Mouse (Mus musculus): ENCODE results near the gene Dclre1a. TPM values are rescaled to one million over a fixed set of nuclear protein-coding genes. Genes with fewer than 3 reads are reported as not detected.
A peak's percentile ranks its signal among the peaks of the same experiment; 100 is the strongest.
"Not testable (repeated sequence)": the region's sequence is repeated elsewhere in the genome, so short reads cannot be mapped to it uniquely, and the experiment has no call there.

Gene Dclre1a
- polyA plus RNA-seq, 1 experiment from 2014 or later: 23.1 TPM

GRCm38 (mm10) chr19:56548230-56549032 lies 409 bp upstream of the Dclre1a start, which contains the start of gene Nhlrc2:
Gene Nhlrc2, plus strand, starts transcription at chr19:56548261.
- WGBS: under 1% methylated on average over 69 of the region's 69 CpGs
- peaks cover 33% of the 10 kb centered on the region for H3K36me3 ChIP-seq
- H3K4me3 ChIP-seq (replicated peaks): peak within 1 kb of the TSS; percentile 89
- peaks cover 13% of the 10 kb centered on the region for H3K4me1 ChIP-seq (replicated peaks)
- no peaks in the 10 kb centered on the region for H3K27me3 ChIP-seq
- no peaks in the 10 kb centered on the region for H3K9me3 ChIP-seq
- ATAC-seq (ENCODE audit: insufficient number of reproducible peaks, insufficient read depth, low FRiP score, low TSS enrichment, low read depth): peak; percentile 89
- peak within 1 kb of the TSS; percentile 93 for H3K9ac ChIP-seq (replicated peaks)
- H3K4me2 ChIP-seq: peak within 1 kb of the TSS; percentile 76
- H3K27ac ChIP-seq: peak within 1 kb of the TSS; percentile 99

GRCm38 (mm10) chr19:56546031-56546430 lies 2.0 kb downstream of the Dclre1a start:
- H3K9me3 ChIP-seq: no peaks in the 10 kb centered on the region
- H3K4me2 ChIP-seq: no peak overlapping the region
- no peak for ATAC-seq (ENCODE audit: insufficient number of reproducible peaks, insufficient read depth, low FRiP score, low TSS enrichment, low read depth)
- H3K27me3 ChIP-seq: no peaks in the 10 kb centered on the region
- H3K4me3 ChIP-seq (replicated peaks): no peak overlapping the region
- H3K36me3 ChIP-seq: peaks cover 31% of the 10 kb centered on the region
- peaks cover 13% of the 10 kb centered on the region for H3K4me1 ChIP-seq (replicated peaks)
- no peak overlapping the region for H3K27ac ChIP-seq
- no peak overlapping the region for H3K9ac ChIP-seq (replicated peaks)

- ATAC-seq (ENCODE audit: insufficient number of reproducible peaks, insufficient read depth, low FRiP score, low TSS enrichment, low read depth): no peak
- H3K4me2 ChIP-seq: no peak overlapping the region
- H3K4me1 ChIP-seq (replicated peaks): peaks cover 11% of the 10 kb centered on the region
- H3K36me3 ChIP-seq: peaks cover 40% of the 10 kb centered on the region
- no peak overlapping the region for H3K9ac ChIP-seq (replicated peaks)
- H3K27me3 ChIP-seq: no peaks in the 10 kb centered on the region
- WGBS: 91% methylated on average over 13 of the region's 13 CpGs
- H3K4me3 ChIP-seq (replicated peaks): no peak overlapping the region
- H3K9me3 ChIP-seq: no peaks in the 10 kb centered on the region
- H3K27ac ChIP-seq: no peak overlapping the region
Observed at GRCm38 (mm10) chr19:56544681-56545388, 3.2 kb downstream of the Dclre1a start.

- H3K9me3 ChIP-seq: no peaks in the 10 kb centered on the region
- no peak overlapping the region for H3K27ac ChIP-seq
- 87% methylated on average over 12 of the region's 12 CpGs for WGBS
- H3K36me3 ChIP-seq: peaks cover 45% of the 10 kb centered on the region
- H3K4me3 ChIP-seq (replicated peaks): no peak overlapping the region
- H3K4me1 ChIP-seq (replicated peaks): peaks cover 4% of the 10 kb centered on the region; the same call in 1 of the 2 replicates
- no peak for ATAC-seq (ENCODE audit: insufficient number of reproducible peaks, insufficient read depth, low FRiP score, low TSS enrichment, low read depth)
- no peak overlapping the region for H3K4me2 ChIP-seq
- H3K9ac ChIP-seq (replicated peaks): no peak overlapping the region
- H3K27me3 ChIP-seq: no peaks in the 10 kb centered on the region
Observed at GRCm38 (mm10) chr19:56543320-56543719, 4.7 kb downstream of the Dclre1a start.

- peaks cover 43% of the 10 kb centered on the region for H3K36me3 ChIP-seq
- no peaks in the 10 kb centered on the region for H3K4me1 ChIP-seq (replicated peaks)
- no peaks in the 10 kb centered on the region for H3K27me3 ChIP-seq
- H3K27ac ChIP-seq: no peak overlapping the region
- no peak for ATAC-seq (ENCODE audit: insufficient number of reproducible peaks, insufficient read depth, low FRiP score, low TSS enrichment, low read depth)
- no peak overlapping the region for H3K4me3 ChIP-seq (replicated peaks)
- H3K9me3 ChIP-seq: no peaks in the 10 kb centered on the region
- no peak overlapping the region for H3K4me2 ChIP-seq
- WGBS: 87% methylated on average over 9 of the region's 9 CpGs
- no peak overlapping the region for H3K9ac ChIP-seq (replicated peaks)
Observed at GRCm38 (mm10) chr19:56535765-56536164, 12.3 kb downstream of the Dclre1a start.

GRCm38 (mm10) chr19:56535064-56535463 lies 13.0 kb downstream of the Dclre1a start:
- no peak overlapping the region for H3K4me3 ChIP-seq (replicated peaks)
- no peaks in the 10 kb centered on the region for H3K4me1 ChIP-seq (replicated peaks)
- no peak overlapping the region for H3K27ac ChIP-seq
- 86% methylated on average over 9 of the region's 9 CpGs for WGBS
- H3K27me3 ChIP-seq: no peaks in the 10 kb centered on the region
- no peak for ATAC-seq (ENCODE audit: insufficient number of reproducible peaks, insufficient read depth, low FRiP score, low TSS enrichment, low read depth)
- no peaks in the 10 kb centered on the region for H3K9me3 ChIP-seq
- H3K4me2 ChIP-seq: no peak overlapping the region
- no peak overlapping the region for H3K9ac ChIP-seq (replicated peaks)
- H3K36me3 ChIP-seq: peaks cover 37% of the 10 kb centered on the region

GRCm38 (mm10) chr19:56534337-56534736 lies 13.7 kb downstream of the Dclre1a start:
- H3K4me2 ChIP-seq: no peak overlapping the region
- WGBS: 91% methylated on average over 3 of the region's 3 CpGs
- peaks cover 35% of the 10 kb centered on the region for H3K36me3 ChIP-seq
- H3K27me3 ChIP-seq: no peaks in the 10 kb centered on the region
- H3K4me3 ChIP-seq (replicated peaks): no peak overlapping the region
- no peak for ATAC-seq (ENCODE audit: insufficient number of reproducible peaks, insufficient read depth, low FRiP score, low TSS enrichment, low read depth)
- H3K4me1 ChIP-seq (replicated peaks): no peaks in the 10 kb centered on the region
- no peaks in the 10 kb centered on the region for H3K9me3 ChIP-seq
- H3K27ac ChIP-seq: no peak overlapping the region
- H3K9ac ChIP-seq (replicated peaks): no peak overlapping the region

- WGBS: 91% methylated on average over 14 of the region's 14 CpGs
- ATAC-seq (ENCODE audit: insufficient number of reproducible peaks, insufficient read depth, low FRiP score, low TSS enrichment, low read depth): no peak
- H3K4me3 ChIP-seq (replicated peaks): no peak overlapping the region
- no peaks in the 10 kb centered on the region for H3K27me3 ChIP-seq
- H3K4me2 ChIP-seq: no peak overlapping the region
- H3K4me1 ChIP-seq (replicated peaks): no peaks in the 10 kb centered on the region
- H3K27ac ChIP-seq: no peak overlapping the region
- H3K36me3 ChIP-seq: peaks cover 30% of the 10 kb centered on the region
- no peak overlapping the region for H3K9ac ChIP-seq (replicated peaks)
- H3K9me3 ChIP-seq: no peaks in the 10 kb centered on the region
Observed at GRCm38 (mm10) chr19:56533291-56534071, 14.5 kb downstream of the Dclre1a start.

GRCm38 (mm10) chr19:56531251-56531650 lies 16.8 kb downstream of the Dclre1a start:
- peaks cover 15% of the 10 kb centered on the region for H3K36me3 ChIP-seq
- no peak for ATAC-seq (ENCODE audit: insufficient number of reproducible peaks, insufficient read depth, low FRiP score, low TSS enrichment, low read depth)
- H3K9ac ChIP-seq (replicated peaks): no peak overlapping the region
- WGBS: 88% methylated on average over 12 of the region's 12 CpGs
- H3K27ac ChIP-seq: no peak overlapping the region
- no peak overlapping the region for H3K4me2 ChIP-seq
- H3K4me3 ChIP-seq (replicated peaks): no peak overlapping the region
- H3K9me3 ChIP-seq: no peaks in the 10 kb centered on the region
- no peaks in the 10 kb centered on the region for H3K4me1 ChIP-seq (replicated peaks)
- H3K27me3 ChIP-seq: no peaks in the 10 kb centered on the region

GRCm38 (mm10) chr19:56530529-56530928 lies 17.5 kb downstream of the Dclre1a start:
- no CpG with 5 or more reads among the region's 11 CpGs for WGBS
- not testable (repeated sequence) for H3K4me1 ChIP-seq (replicated peaks); H3K9ac ChIP-seq (replicated peaks)

GRCm38 (mm10) chr19:56519408-56519807 lies 28.6 kb downstream of the Dclre1a start:
- not testable (repeated sequence) for H3K4me2 ChIP-seq, H3K9me3 ChIP-seq
- no CpG with 5 or more reads among the region's 7 CpGs for WGBS

More at GRCm38 (mm10) chr19:56530529-56530928, 17.5 kb downstream of the Dclre1a start:
- not testable (repeated sequence) for H3K27me3 ChIP-seq; H3K27ac ChIP-seq; H3K4me3 ChIP-seq (replicated peaks); H3K36me3 ChIP-seq; ATAC-seq (ENCODE audit: insufficient number of reproducible peaks, insufficient read depth, low FRiP score, low TSS enrichment, low read depth); H3K4me2 ChIP-seq; H3K9me3 ChIP-seq

More at GRCm38 (mm10) chr19:56519408-56519807, 28.6 kb downstream of the Dclre1a start:
- ATAC-seq (ENCODE audit: insufficient number of reproducible peaks, insufficient read depth, low FRiP score, low TSS enrichment, low read depth); H3K9ac ChIP-seq (replicated peaks); H3K27me3 ChIP-seq; H3K27ac ChIP-seq; H3K4me1 ChIP-seq (replicated peaks); H3K4me3 ChIP-seq (replicated peaks); H3K36me3 ChIP-seq: not testable (repeated sequence)
